Mouse (Mus musculus) lung, adult 2 months (tissue): ENCODE results near the gene Slc35e1.

ENCODE experiments used
- CTCF ChIP-seq: fragments of 200-500 bp; IDR thresholded peaks from 2 replicates; pipeline ENCODE4 v1.5.1; 2011; ENCODE audit warnings: mild to moderate bottlenecking, low read length, control low read depth; ENCODE audit not compliant: insufficient read depth
- POLR2A ChIP-seq: fragments of 200-500 bp; IDR thresholded peaks from 2 replicates; pipeline ENCODE4 v1.6.1; 2011; ENCODE audit warnings: low read depth, mild to moderate bottlenecking, control low read depth, low read length, borderline replicate concordance; ENCODE audit errors: extremely low read depth

- TF ChIP-seq POLR2A = no peak
- no peak for TF ChIP-seq CTCF
Observed at GRCm38 (mm10) chr8:72496217-72496616, 3.8 kb upstream of the Slc35e1 start.
